Mouse (Mus musculus) neural tube, embryonic 10.5 days (tissue): ENCODE measurements around the gene Mok.
"Not testable (repeated sequence)": the region's sequence is repeated elsewhere in the genome, so short reads cannot be mapped to it uniquely, and the experiment has no call there.

Experiments
- DNase-seq: peaks from one replicate; pipeline ENCODE4 v3.0.0-alpha.2; 2017; ENCODE audit warnings: low spot score; ENCODE audit errors: extremely low spot score

Gene Mok

DNA sequence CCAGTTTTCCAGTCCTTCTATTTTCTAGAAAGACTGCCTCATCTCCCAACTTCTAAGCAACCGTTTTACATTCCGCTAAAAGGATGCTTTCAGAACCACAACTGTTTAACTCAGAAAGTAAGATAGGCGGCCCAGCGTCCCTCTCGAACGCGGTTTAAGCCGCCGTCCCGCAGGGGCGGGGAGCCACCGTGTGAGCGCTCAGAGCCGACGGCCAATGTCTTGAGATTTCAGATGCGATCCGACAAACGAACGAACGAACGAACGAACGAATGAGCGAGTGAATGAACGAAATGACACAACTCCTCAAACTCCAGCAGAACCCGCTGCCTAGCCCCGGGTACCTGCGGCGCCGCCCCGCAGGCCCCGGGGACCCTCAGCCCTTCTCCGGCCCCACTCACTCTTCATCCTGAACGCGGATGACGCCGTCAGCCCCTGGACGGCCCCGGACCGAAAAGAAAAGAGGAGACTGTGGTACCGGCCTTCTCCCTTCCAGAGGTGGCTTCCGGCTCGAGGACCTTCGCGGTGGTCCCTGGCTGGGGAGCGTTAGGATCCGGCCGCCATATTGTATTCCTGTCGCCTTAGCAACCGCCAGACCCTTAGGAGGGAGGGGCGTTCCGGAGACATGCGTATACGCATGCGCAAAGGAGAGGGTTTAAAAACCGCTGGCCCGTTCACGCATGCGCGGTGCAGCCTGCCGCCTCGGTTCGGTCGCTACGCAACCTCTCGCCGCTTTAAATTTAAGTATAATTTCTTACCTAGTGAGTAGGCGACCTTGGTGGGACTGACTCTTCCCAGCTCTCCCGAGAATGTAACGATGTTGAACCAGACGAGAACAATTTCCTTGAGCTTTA, at the start of gene Mok:
TSS of gene Mok (minus strand) at position 592 of the 851 bp plus-strand sequence.
- peak; percentile 98 for DNase-seq

DNA sequence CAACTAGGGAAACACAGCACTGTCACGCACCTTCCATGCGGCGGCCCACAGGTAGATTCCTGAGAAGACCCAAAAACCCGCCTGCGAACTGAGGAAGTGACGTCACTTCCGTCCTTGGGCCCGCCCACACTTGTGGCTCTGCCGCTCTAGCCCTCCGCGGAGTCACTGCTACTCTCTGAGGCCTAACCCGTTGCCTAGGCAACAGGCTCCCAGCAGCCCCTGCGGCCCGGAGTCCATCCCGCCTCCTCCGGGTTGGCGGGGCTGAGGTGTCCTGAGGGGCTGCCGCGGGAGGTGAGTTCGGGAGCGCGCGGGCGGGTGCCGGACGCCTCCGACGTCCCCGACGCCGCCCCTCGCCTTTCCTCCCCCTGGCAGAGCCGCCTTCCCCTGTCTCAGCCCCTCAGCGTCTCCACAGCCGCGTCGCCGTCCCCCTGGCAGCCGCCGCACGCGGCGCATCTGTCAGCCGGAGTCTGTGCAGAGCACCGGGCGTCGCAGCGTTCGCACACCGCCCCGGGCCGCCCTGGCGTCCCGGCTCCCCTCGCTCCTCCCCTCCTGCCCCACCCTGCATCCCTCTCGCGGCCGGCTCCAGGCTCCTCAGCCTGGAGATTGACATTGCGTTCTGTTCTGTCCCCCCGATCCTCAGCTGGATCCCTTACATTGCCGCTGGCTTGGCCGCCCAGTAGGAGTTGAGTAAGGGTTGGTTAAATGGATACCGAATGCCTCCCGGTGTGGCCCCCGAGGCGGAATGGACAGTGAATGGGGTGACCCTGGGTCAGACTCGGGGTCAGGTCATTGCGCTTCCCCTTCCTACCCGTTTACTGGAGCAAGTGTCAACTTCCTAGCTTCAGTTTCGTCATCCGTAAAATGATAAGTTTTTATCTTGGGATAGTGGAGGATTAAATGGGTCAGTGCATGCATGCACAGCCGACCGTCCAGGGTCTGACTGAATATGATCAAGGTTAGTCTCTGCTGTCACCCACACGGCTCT, 48.6 kb upstream of the Mok start, which contains the start of the genes Cinp and Tecpr2:
TSS of gene Cinp (minus strand) at position 110 of the 985 bp plus-strand sequence.
TSS of gene Tecpr2 (plus strand) at position 229 of the 985 bp plus-strand sequence.
- DNase-seq = peak; percentile 97

DNA sequence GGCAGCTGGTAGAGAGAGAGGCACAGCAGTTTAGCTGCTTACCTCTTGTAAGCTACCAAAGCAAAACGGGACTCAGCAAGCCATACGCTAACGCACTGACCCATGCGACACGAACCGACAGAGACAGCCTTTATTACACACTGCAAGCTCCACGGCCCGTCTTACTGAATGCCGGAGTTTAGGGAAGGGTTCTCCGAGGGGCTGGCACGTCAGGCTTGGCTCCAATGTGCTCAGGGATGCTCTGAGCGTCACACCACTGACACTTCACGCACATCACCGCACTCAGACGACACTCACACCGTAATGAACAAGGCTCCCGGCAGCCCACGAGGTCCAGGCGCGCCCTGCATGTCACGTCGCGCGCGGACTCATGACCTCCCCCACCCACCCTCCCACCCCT, 47.9 kb upstream of the Mok start:
- no peak for DNase-seq

DNA sequence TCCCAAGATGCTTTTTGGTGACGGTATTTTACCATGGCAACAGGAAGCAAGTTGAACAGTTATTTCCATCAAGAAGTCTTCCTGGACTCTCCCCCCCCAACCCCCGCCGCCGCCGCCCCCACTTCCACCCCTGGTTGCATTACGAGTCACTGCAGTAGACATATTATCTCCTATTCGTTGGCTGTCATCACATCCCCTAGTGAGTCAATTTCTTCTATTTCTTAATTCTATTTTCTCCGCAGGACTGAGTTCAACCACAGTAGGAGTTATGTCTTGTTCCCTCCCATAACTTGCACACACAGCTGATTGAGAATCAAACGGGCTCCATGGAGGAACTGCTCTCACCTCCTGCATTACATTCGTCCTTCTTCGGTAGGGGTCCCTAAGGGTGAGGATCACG, 47.4 kb upstream of the Mok start:
- no peak for DNase-seq

DNA sequence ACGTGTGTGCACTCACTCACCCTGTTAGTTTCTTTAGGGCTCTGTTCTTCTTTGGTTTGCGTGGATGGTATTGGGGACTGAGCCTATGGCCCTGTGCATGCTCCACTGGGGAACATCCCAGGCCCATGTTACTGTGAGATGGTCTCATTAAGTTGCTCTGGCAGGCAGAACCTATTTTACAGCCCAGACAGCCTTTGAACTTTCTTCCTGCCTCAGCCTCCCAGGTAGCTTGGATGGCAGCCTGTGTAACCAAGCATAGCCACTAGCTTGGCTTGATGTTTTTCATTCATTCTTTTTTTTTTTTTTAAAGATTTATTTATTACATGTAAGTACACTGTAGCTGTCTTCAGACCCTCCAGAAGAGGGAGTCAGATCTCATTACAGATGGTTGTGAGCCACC, 44.5 kb upstream of the Mok start:
- DNase-seq = no peak

DNA sequence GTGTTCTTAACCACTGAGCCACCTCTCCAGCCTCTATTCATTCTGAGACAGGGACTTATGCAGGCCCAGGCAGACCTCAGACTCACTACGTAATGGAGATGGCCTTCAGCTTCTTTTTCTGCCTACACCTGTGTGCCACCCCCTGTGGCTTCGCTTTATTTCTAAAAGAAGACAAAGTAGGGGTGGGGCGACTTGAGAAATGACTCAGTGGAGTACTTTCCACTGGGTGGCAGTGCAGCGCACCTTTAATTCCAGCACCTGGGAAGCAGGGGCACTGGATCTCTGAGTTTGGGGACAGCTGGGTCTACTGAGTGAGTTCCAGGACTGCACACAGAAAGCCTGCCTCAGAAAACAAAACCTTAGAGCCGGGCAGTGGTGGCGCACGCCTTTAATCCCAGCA, 41.6 kb upstream of the Mok start:
- DNase-seq = no peak

DNA sequence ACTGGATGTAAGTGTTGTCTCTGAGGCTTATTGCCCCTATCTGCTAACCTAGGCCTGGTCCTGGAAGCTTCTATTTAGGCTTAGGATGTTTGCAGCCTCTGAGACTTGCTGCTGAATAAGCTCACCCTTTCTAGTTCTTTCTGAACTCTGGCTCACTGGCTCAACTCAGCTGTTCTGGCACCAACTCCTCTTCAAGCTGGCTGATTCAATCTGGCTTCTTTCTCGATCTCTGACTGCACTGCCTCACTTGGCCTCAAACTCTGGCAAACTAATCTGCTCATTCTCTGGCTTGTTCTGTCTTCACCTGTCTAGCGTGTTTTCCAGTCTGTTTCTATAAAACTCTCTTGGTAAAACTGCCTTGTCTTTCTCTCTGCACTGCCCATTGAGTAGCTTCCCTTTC, 34.6 kb upstream of the Mok start:
- DNase-seq = no peak

DNA sequence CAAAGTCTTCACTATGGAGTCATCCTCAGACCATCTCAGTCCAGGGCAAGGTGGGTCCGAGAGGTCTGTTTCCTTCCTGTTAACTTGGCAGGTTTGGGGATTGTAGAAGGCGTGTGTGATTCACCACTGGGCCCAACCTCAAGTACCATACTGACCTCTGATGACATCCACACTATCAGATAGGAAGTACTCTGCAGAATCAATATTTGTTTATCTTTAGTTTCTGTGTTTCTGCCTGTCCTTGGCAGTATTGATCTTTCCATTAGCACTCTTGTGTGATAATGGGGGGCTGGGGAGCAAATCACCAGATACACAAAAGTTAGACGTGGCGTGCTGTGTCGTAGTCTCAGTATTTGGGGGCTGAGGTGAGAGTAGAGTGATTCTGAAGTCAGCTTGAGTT, 30.5 kb upstream of the Mok start:
- DNase-seq = no peak

DNA sequence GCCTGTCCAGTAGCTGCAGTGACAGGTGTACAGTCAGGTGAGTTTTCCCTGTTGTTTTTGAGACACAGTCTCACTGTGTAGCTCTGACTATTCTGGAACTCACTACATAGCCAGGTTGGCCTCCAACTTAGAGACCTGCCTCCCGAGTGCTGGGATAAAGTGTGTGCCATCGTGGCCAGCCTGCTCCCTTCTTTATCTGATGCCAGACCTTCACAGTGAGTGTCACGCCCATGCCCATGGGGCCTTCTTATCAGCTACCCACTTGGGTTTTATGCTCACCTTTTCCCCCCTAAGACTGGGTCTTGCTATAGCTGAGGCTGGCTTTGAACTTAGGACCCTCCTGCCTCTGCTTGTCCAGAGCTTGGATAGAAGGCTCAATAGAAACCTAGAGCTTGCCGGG, 29.4 kb upstream of the Mok start:
- DNase-seq = no peak

DNA sequence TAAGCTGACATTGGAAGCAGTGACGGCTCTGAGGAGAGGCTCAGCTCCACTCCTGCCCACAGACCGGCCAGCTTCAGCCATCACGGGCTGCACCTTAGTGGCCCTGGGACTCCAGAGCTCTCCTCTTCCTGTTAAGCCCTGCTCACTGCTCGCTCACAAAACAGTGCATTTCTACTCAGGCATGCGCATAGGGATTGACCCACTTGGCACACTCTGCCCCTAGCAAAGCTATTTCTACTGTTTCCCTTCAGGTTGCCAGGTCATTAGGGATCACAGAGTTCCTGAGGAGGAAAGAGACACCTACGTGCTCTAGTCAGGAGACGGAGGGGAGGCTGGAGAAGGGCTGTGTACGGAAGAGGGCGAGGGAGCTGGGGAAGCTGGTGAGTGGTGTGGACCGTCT, 25.2 kb upstream of the Mok start:
- no peak for DNase-seq

DNA sequence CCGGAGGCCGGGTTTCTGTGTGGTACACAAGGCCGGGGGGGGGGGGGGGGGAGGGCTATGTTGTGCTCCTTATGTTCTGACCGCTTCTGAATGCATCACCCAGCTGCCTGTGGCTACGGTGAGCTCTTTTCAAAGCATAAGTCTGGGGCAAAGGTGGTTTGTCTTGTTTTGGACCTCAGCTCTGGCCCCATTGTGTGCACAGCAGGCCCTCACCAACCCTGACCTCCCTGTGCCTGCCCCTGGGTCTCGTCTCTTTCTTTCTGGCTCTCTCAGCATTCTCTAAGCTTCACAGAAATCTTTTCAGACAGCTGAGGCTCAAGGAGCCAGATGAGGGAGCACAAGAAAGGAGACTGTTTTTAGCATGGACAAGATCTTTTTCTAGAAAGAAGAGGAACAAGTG, 24.8 kb upstream of the Mok start:
- no peak for DNase-seq

DNA sequence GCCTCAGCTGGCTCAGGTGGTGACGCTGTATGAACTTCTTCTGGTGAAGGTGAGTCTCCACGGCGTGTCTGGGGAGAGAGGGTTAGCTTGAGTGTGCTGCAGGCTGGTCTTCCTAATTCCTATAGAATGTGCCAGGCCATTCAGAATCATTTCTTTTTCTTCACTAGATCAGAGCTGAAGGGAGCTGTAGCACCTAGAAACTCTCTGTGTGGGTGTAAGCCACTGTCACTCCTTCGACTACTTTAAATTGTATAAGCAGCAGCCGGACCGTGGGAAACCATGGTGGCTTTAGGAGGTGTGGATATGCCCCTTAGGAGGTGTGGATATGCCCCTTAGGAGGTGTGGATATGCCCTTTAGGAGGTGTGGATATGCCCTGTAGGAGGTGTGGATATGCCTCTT, 23.3 kb upstream of the Mok start:
- no peak for DNase-seq

DNA sequence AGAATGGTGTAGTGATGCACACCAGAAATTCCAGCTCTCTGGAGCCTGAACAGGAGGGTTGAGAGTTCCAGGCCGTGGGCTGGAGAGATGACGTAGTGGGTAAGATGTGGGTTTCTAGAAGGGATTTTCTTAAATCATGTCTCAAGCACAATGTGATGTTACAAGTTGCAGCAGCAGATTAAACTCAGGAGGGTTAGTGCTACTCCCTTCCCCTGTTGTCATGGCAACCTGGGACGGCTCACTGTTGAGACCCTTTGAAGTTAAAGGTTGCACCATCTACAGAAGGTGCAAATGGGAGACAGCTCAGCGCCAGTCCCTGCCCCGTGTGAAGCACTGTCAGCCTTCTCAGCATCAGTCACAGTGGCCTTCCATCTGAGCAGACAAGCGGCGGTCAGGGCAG, 20.5 kb upstream of the Mok start:
- no peak for DNase-seq

DNA sequence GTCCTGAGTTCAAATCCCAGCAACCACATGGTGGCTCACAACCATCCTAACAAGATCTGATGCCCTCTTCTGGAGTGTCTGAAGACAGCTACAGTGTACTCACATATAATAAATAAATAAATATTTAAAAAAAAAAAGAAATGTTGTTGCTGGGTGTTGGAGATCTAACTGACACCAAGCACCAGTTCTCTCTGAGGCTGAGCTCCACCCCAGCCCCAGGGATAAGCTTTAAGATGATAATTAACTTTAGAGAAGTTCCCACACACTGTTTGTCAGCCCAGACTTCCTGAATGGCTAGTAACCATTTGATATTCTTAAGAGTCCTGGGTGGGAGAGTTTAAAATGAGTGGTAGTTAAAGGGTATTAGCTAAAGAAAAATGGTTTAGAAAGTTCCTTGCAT, 19.6 kb upstream of the Mok start:
- DNase-seq = no peak

DNA sequence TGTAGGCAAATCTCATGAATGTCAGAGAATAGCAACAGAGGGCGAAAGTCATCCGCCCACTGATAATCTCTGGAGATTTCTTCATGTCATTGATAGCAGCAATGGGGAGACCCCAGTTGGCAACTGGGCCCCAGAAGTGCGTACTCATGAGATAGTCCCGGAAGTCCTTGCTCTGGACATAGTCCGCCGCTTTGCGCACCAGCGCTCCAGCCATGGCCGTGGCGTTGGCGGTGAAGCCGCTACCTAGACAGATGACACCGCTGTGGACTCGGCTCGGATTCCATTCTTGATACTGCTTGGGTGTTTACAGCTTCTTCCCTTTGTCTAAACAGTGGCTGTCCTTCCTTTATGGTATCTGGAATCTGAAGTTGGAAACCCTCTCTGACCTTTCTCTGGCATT, 17.9 kb upstream of the Mok start:
- DNase-seq = not testable (repeated sequence)

DNA sequence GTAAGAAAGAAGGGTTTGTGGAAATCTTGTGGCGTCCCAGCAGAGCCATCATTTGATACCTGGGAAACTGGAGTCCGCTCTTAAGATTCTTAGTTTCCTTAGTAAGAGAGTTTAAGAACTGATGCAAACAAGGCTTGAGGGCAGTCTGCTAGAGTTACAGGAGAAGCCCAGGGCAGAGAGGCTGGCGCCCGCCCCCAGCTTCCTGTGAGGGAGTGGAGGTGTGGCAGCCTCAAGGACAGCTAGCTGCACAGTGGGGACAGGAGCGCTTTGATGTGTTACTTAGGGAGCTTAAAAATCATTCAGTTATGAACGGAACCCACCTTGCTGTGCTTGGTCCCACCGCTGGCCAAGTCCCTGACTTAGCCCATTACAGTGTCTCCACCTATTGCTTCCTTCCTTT, 16.5 kb upstream of the Mok start:
- no peak for DNase-seq

DNA sequence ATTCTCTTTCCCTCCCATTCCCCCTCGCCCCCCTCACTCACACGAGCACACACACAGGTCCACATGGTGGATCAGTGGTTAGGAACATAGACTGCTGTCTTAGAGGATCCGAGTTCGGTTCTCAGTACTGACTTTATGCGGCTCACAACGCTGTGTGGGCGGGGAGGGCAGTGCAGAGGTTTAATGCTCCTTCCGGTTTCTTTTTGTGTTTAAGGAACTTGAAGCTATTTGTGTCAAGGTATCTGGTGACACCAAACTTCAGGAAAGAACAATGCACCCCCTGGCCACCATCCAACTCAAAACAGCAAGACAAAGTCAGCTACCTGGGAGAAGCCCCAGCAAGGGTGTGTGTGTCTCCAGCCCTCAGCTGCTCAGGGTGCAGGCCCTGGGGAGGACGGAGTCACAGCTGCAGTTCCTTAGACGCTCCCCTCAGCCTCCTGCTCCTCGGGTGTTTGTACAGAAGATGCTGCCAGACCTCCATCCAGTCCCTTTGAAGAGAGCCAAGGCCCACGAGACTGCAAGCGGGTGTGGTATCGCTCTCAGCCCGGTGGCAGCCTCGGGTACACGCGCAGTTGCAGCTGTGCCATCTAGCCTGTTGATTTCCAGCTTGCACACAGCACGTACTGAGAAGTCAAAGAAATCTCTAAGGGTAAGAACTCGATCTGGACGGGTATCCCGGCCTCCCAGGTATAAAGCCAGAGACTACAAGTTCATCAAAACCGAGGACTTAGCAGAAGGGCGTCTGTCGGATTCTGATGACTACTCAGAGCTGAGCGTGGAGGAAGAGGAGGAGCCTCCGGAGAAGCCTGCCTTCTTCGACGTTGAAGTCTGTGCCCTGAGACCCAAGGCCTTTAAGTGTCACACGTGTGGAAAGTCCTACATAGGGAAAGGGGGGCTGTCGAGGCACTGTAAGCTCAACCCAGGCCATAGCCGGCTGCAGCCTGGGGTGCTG, 14.3 kb upstream of the Mok start:
- DNase-seq = no peak

DNA sequence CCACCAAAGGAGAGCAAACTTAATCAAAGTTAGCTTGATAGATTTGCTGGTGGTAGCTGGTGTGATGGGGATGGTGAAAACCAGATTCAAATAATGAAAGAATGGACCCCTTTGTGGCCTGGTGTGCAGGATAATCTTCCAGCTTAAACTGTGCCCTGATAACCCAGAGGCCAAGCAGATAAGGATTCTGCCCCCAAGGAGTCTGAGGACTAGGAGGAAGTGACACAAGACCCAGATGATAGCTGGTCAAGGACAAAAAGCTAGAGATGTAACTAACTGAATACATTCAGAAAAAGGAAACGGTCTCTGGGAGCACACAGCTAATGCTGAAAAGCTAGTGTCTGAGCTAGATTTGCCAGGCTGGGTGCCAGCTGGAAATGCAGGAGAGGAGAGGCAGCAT, 11.2 kb upstream of the Mok start:
- DNase-seq = no peak

DNA sequence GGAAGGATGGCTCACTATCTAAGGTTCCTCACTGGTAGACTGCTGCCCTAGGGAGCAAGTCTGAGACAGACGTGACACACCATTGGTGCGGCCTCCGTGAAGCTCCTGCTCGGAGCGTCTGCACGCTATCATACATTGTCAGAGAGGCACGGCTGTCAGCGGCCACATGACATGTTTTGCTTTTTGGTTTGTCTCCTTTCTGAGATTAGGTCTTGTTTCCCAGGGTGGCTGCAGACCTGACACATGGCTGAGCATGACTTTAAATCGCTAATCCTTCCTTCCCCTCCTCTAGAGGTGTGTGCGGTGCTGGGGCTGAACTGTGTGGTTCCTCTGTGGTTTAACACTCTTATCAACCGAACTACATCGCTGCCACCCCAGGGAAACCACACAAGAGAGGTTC, 10.7 kb upstream of the Mok start:
- no peak for DNase-seq

DNA sequence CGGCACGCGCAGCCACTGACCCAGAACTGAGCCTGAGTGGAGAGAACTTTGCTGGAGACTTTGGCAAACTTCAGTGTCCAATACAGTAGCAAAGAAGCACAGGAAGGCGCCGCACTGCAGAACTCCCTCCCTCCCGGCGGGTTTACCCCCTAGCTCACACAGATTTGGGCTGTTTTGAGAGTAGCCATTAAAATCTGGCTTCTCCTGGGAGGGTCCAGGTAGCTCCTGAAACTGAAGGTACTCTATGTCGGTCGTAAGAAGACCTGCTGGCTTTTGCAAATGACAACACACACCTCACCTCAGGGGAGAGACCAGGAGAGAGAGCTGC, 10.2 kb upstream of the Mok start:
- DNase-seq = no peak
